Mouse (Mus musculus) heart, embryonic 14.5 days (tissue): ENCODE data around the gene Tent4a. TPM values are rescaled to one million over a fixed set of nuclear protein-coding genes. Genes with fewer than 3 reads are reported as not detected.

Source experiments
- ATAC-seq: fragments of 200-750 bp; cut with Nextera tagmentation; 2 replicates; pipeline ENCODE4 v1.8.0; 2017; ENCODE audit warnings: low read depth, moderate TSS enrichment; ENCODE audit not compliant: insufficient number of reproducible peaks, insufficient read depth, low FRiP score
- H3K27ac ChIP-seq, 2 experiments: fragments of 200-500 bp in 1 of 2; fragments of 300-500 bp in 1 of 2; sonication (generic) in 1 of 2; replicated peaks in 1 of 2; 2 replicates each; pipeline ENCODE4 v1.5.1; 2012 to 2014; ENCODE audit warnings: low read depth in 2 of 2, low read length in 2 of 2, control low read depth in 1 of 2, mild to moderate bottlenecking in 1 of 2, mixed read lengths in 1 of 2; ENCODE audit not compliant: control insufficient read depth in 1 of 2, insufficient read depth in 1 of 2
- H3K27me3 ChIP-seq: fragments of 300-500 bp; sonication (generic); 2 replicates; pipeline ENCODE4 v1.6.1; 2014; ENCODE audit warnings: mild to moderate bottlenecking, low read length, control low read depth; ENCODE audit not compliant: control insufficient read depth, insufficient read depth
- H3K36me3 ChIP-seq: fragments of 300-500 bp; sonication (generic); 2 replicates; pipeline ENCODE4 v1.6.1; 2014; ENCODE audit warnings: mild to moderate bottlenecking, control low read depth, low read length, mixed read lengths; ENCODE audit not compliant: control insufficient read depth, insufficient read depth
- H3K4me1 ChIP-seq, 2 experiments: fragments of 200-500 bp in 1 of 2; fragments of 300-500 bp in 1 of 2; sonication (generic) in 1 of 2; 2 replicates each; pipeline ENCODE4 v1.6.1; 2012 to 2014; ENCODE audit warnings: low read length in 2 of 2, control low read depth in 1 of 2, mixed read lengths in 1 of 2; ENCODE audit not compliant: control insufficient read depth in 2 of 2, insufficient read depth in 2 of 2
- H3K4me2 ChIP-seq: fragments of 300-500 bp; sonication (generic); 2 replicates; pipeline ENCODE4 v1.6.1; 2014; ENCODE audit warnings: mild to moderate bottlenecking, low read length
- H3K4me3 ChIP-seq, 2 experiments: fragments of 200-500 bp in 1 of 2; fragments of 300-500 bp in 1 of 2; sonication (generic) in 1 of 2; 2 replicates each; pipeline ENCODE4 v1.5.1; 2012 to 2014; ENCODE audit warnings: low read length in 2 of 2, mild to moderate bottlenecking in 2 of 2, control low read depth in 1 of 2, low read depth in 1 of 2, moderate library complexity in 1 of 2; ENCODE audit not compliant: control insufficient read depth in 1 of 2, insufficient read depth in 1 of 2
- H3K9ac ChIP-seq: fragments of 300-500 bp; sonication (generic); 2 replicates; pipeline ENCODE4 v1.6.1; 2014; ENCODE audit warnings: mild to moderate bottlenecking, low read length
- H3K9me3 ChIP-seq: fragments of 300-500 bp; sonication (generic); 2 replicates; pipeline ENCODE4 v1.6.1; 2016; ENCODE audit warnings: low read length, control low read depth; ENCODE audit not compliant: control insufficient read depth
- WGBS: fragments of 180-500 bp; shearing (Covaris S2); extraction: QIAGEN DNeasy Blood & Tissue Kit; methylation state at CpG from one replicate; pipeline ENCODE4 v1.1.7; 2014; 5-methylcytosine and 5-hydroxymethylcytosine counted together
- polyA plus RNA-seq: library from polyadenylated mRNA; unstranded; fragments of >200 nt; fragmentation: Nextera tagmentation; extraction: Ambion mirVana; gene quantifications from 2 replicates; pipeline ENCODE4 v1.2.1, GENCODE M21; 2014

The Tent4a gene
- polyA plus RNA-seq, 1 experiment from 2014 or later = 5.6 TPM

DNA sequence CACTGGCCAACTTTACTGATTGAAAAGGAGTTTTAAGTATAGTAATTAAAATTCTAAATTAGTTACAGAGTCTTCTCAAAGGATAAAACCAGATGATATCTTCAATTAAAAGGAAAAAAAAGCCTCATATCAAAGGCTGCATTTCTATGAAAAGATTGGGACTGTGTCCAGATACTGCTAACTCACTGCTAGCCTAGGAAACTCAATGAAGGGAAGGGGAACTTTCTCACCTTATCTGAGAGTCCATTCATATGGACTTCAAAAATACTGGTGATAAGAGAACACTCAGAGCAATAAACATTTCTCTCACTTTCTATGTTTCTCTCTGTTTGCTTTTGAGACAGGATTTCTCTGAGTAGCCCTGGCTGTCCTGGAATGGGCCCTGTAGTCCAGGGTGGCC is 30.2 kb upstream of the Tent4a start:
- H3K36me3 ChIP-seq = no peaks in the 10 kb centered on the region
- H3K4me1 ChIP-seq = peaks cover 16 to 25% of the 10 kb centered on the region in 2 experiments
- H3K4me2 ChIP-seq = no peak overlapping the region
- no peak overlapping the region for H3K4me3 ChIP-seq
- no peaks in the 10 kb centered on the region for H3K27me3 ChIP-seq
- no peak overlapping the region for H3K9ac ChIP-seq
- H3K27ac ChIP-seq = no peak overlapping the region
- H3K9me3 ChIP-seq = no peaks in the 10 kb centered on the region
- ATAC-seq = no peak

DNA sequence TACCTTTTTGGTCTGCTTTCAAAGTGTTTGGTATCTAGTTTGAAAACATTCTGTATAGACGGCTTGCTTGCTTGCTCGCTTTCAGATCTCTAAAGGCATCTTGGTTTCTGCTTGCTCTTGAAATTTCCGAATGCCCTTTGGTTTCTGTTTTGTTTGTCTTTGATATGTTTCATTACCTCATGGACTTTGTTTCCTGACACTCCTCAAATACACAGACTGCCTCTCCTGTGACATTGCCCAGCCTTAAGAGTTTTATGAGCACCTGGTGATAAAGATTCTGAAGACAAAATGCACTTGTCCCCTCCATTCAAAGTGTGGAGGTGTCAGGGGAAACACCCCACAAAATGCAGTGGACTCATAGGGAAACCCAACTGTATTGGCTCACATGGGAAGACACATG is 29.5 kb upstream of the Tent4a start:
- no peak overlapping the region; the same call in 1 of the 2 replicates for H3K4me2 ChIP-seq
- 38% methylated on average over 3 of the region's 3 CpGs for WGBS
- H3K4me3 ChIP-seq = no peak overlapping the region
- H3K4me1 ChIP-seq = peaks cover 18 to 31% of the 10 kb centered on the region in 2 experiments
- no peak for ATAC-seq
- H3K27me3 ChIP-seq = no peaks in the 10 kb centered on the region
- no peaks in the 10 kb centered on the region for H3K9me3 ChIP-seq
- no peaks in the 10 kb centered on the region for H3K36me3 ChIP-seq
- no peak overlapping the region for H3K9ac ChIP-seq
- no peak overlapping the region for H3K27ac ChIP-seq

GRCm38 (mm10) chr13:69562654-69563574 is 28.5 kb upstream of the Tent4a start:
- peaks cover 18 to 31% of the 10 kb centered on the region in 2 experiments for H3K4me1 ChIP-seq
- H3K4me2 ChIP-seq = peak overlapping the region; percentile 18
- whole genome bisulfite sequencing = 21% methylated on average over 12 of the region's 12 CpGs
- H3K27me3 ChIP-seq = no peaks in the 10 kb centered on the region
- H3K4me3 ChIP-seq = no peak overlapping the region
- no peaks in the 10 kb centered on the region for H3K9me3 ChIP-seq
- H3K9ac ChIP-seq = no peak overlapping the region
- peak; percentile 92 for ATAC-seq
- H3K27ac ChIP-seq = no peak overlapping the region
- no peaks in the 10 kb centered on the region for H3K36me3 ChIP-seq

DNA sequence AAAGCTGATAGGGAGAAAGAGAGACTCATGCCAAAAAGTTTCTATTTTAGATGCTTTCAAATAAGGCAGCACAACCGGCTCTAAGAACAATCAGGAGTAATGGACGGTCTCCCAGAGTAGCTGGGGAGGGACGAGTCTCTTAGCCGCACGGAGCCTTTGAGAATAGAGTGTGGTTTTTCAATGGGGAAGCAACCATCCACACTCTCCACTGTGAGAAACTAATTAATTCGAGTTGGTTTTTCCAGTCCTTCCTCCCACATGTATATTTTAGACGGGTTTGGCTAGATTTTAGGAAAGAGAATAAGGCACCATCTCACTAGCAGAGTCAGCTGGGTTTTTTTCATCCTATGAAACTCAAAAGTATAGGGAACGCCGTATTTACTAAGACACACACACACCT is 27.6 kb upstream of the Tent4a start:
- Histone ChIP-seq H3K9me3 (no peaks in the 10 kb centered on the region), H3K36me3 (no peaks in the 10 kb centered on the region), H3K4me1 (peaks cover 18 to 31% of the 10 kb centered on the region in 2 experiments), H3K27me3 (0 out of 2 replicates have a peak, but pooled peaks cover 1% of the 10 kb centered on the region), H3K4me3 (no peak overlapping the region), H3K4me2 (no peak overlapping the region), H3K27ac (no peak overlapping the region), H3K9ac (no peak overlapping the region)
- WGBS = 78% methylated on average over 9 of the region's 9 CpGs
- no peak for ATAC-seq

GRCm38 (mm10) chr13:69559291-69559961 is 25.0 kb upstream of the Tent4a start:
- Histone ChIP-seq H3K4me3 (no peak overlapping the region), H3K27ac (no peak overlapping the region), H3K27me3 (0 out of 2 replicates have a peak, but pooled peaks cover 4% of the 10 kb centered on the region), H3K4me2 (peak overlapping the region; percentile 35), H3K4me1 (peaks cover 18 to 31% of the 10 kb centered on the region in 2 experiments), H3K36me3 (no peaks in the 10 kb centered on the region), H3K9me3 (no peaks in the 10 kb centered on the region), H3K9ac (no peak overlapping the region)
- no peak for ATAC-seq
- WGBS = 38% methylated on average over 13 of the region's 13 CpGs

GRCm38 (mm10) chr13:69558098-69558660 is 23.8 kb upstream of the Tent4a start:
- Histone ChIP-seq H3K27ac (no peak overlapping the region), H3K4me1 (peaks cover 12 to 24% of the 10 kb centered on the region in 2 experiments), H3K4me2 (no peak overlapping the region), H3K27me3 (0 out of 2 replicates have a peak, but pooled peaks cover 4% of the 10 kb centered on the region), H3K4me3 (no peak overlapping the region), H3K9ac (no peak overlapping the region), H3K36me3 (no peaks in the 10 kb centered on the region), H3K9me3 (no peaks in the 10 kb centered on the region)
- ATAC-seq = no peak
- 82% methylated on average over 6 of the region's 6 CpGs for WGBS

GRCm38 (mm10) chr13:69556728-69557127 is 22.3 kb upstream of the Tent4a start:
- peaks cover 5 to 15% of the 10 kb centered on the region in 2 experiments for H3K4me1 ChIP-seq
- no peak for ATAC-seq
- no peaks in the 10 kb centered on the region for H3K9me3 ChIP-seq
- no peak overlapping the region for H3K4me2 ChIP-seq
- 0 out of 2 replicates have a peak, but pooled peaks cover 4% of the 10 kb centered on the region for H3K27me3 ChIP-seq
- H3K9ac ChIP-seq = no peak overlapping the region
- no peaks in the 10 kb centered on the region for H3K36me3 ChIP-seq
- no peak overlapping the region for H3K4me3 ChIP-seq
- H3K27ac ChIP-seq = no peak overlapping the region
